Mouse (Mus musculus): Measurements from ENCODE around the gene Dcaf8.

- no peak for TF ChIP-seq POLR2A (IDR thresholded peaks at IDR 0.05; ENCODE audit: extremely low read depth, insufficient read depth, low read length)
- no peak for TF ChIP-seq CTCF (IDR thresholded peaks at IDR 0.05; ENCODE audit: extremely low read depth, insufficient read depth, low read length)
Observed at GRCm38 (mm10) chr1:172148955-172149815, 1.3 kb downstream of the Dcaf8 start.
